Mouse (Mus musculus) ES-Bruce4 (cell line): ENCODE measurements around the gene Nsun2. TPM values are rescaled to one million over a fixed set of nuclear protein-coding genes. Genes with fewer than 3 reads are reported as not detected.
"Not testable (repeated sequence)": the region's sequence is repeated elsewhere in the genome, so short reads cannot be mapped to it uniquely, and the experiment has no call there.

Experiments
- H3K27ac ChIP-seq: 2 replicates; pipeline ENCODE4 v1.5.1; 2012; ENCODE audit warnings: low read length, inconsistent platforms; ENCODE audit not compliant: insufficient read depth
- H3K27me3 ChIP-seq: 2 replicates; pipeline ENCODE4 v1.6.1; 2012; ENCODE audit warnings: mild to moderate bottlenecking, low read length, inconsistent platforms; ENCODE audit not compliant: control insufficient read depth, poor library complexity, insufficient read depth, severe bottlenecking
- H3K36me3 ChIP-seq: 2 replicates; pipeline ENCODE4 v1.6.1; 2012; ENCODE audit warnings: inconsistent platforms, mild to moderate bottlenecking, low read length, moderate library complexity; ENCODE audit not compliant: control insufficient read depth, poor library complexity, insufficient read depth, severe bottlenecking
- H3K4me1 ChIP-seq: one replicate; pipeline ENCODE4 v1.8.1; 2011; ENCODE audit warnings: low read length; ENCODE audit not compliant: control insufficient read depth, insufficient read depth
- H3K4me3 ChIP-seq: 2 replicates; pipeline ENCODE4 v1.5.1; 2011; ENCODE audit warnings: low read depth, mild to moderate bottlenecking, low read length
- H3K9ac ChIP-seq: 2 replicates; pipeline ENCODE4 v1.6.1; 2012; ENCODE audit warnings: low read depth, mild to moderate bottlenecking, inconsistent platforms; ENCODE audit not compliant: poor library complexity, severe bottlenecking
- H3K9me3 ChIP-seq: replicated peaks from 2 replicates; pipeline ENCODE4 v1.6.1; 2012; ENCODE audit warnings: mild to moderate bottlenecking, low read length, inconsistent platforms; ENCODE audit not compliant: control insufficient read depth, poor library complexity, insufficient read depth, severe bottlenecking
- CTCF ChIP-seq: IDR thresholded peaks from one replicate; pipeline ENCODE4 v1.8.1; 2011; ENCODE audit warnings: low read depth, low read length
- EP300 ChIP-seq: IDR thresholded peaks from 2 replicates; pipeline ENCODE4 v1.6.1; 2011; ENCODE audit warnings: low read depth, low read length; ENCODE audit not compliant: insufficient read depth
- POLR2A ChIP-seq: IDR thresholded peaks from one replicate; pipeline ENCODE4 v1.8.1; 2011; ENCODE audit warnings: low read length; ENCODE audit not compliant: insufficient read depth
- polyA plus RNA-seq: library from polyadenylated mRNA; stranded (reverse); fragments of >200 nt; gene quantifications from 2 replicates; pipeline ENCODE4 v1.2.4, GENCODE M21; 2011; ENCODE audit warnings: low read depth; ENCODE audit not compliant: missing spikeins, insufficient read depth, insufficient read length

Nsun2 gene
- polyA plus RNA-seq, 1 experiment = 197 TPM

- Histone ChIP-seq H3K36me3 (no peaks in the 10 kb centered on the region), H3K27ac (no peak overlapping the region), H3K9ac (no peak overlapping the region), H3K4me1 (no peaks in the 10 kb centered on the region), H3K27me3 (no peaks in the 10 kb centered on the region), H3K9me3 (no peaks in the 10 kb centered on the region), H3K4me3 (no peak overlapping the region)
- TF ChIP-seq POLR2A (no peak), CTCF (no peak), EP300 (no peak)
Measured at GRCm38 (mm10) chr13:69593453-69593852, 59.9 kb downstream of the Nsun2 start.

GRCm38 (mm10) chr13:69594577-69595256 lies 61.2 kb downstream of the Nsun2 start:
- Histone ChIP-seq H3K27ac (no peak overlapping the region), H3K36me3 (no peaks in the 10 kb centered on the region), H3K9me3 (no peaks in the 10 kb centered on the region), H3K4me3 (no peak overlapping the region), H3K4me1 (no peaks in the 10 kb centered on the region), H3K9ac (no peak overlapping the region), H3K27me3 (no peaks in the 10 kb centered on the region)
- TF ChIP-seq POLR2A = no peak
- no peak for TF ChIP-seq EP300
- no peak for TF ChIP-seq CTCF

GRCm38 (mm10) chr13:69595911-69596310 lies 62.4 kb downstream of the Nsun2 start:
- no peaks in the 10 kb centered on the region for H3K9me3 ChIP-seq
- H3K36me3 ChIP-seq = no peaks in the 10 kb centered on the region
- H3K27ac ChIP-seq = no peak overlapping the region
- H3K4me1 ChIP-seq = no peaks in the 10 kb centered on the region
- H3K9ac ChIP-seq = no peak overlapping the region
- no peaks in the 10 kb centered on the region for H3K27me3 ChIP-seq
- no peak overlapping the region for H3K4me3 ChIP-seq
- TF ChIP-seq CTCF (no peak), POLR2A (no peak), EP300 (no peak)

DNA sequence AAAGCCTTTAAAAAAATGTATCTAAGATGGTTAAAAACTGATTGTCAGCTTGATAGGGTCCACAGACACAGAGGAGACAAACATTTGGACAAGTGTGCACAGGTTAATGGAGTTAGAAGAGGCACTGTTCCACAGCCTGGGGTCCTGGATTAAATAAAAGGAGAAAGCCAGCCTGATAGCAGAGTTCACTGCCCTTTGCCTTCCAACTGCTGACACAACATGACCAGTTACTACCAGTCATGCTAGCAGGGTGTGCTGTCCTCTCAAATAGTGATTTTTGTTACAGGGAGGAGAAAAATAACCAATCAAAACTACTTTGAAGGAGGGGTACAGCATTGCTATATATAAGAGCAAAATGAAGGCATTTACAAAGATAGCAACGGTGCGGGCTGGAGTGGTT lies 63.0 kb downstream of the Nsun2 start:
- no peaks in the 10 kb centered on the region for H3K27me3 ChIP-seq
- no peaks in the 10 kb centered on the region for H3K9me3 ChIP-seq
- H3K4me1 ChIP-seq = no peaks in the 10 kb centered on the region
- TF ChIP-seq EP300 (no peak), CTCF (no peak), POLR2A (no peak)
- no peaks in the 10 kb centered on the region for H3K36me3 ChIP-seq
- no peak overlapping the region for H3K4me3 ChIP-seq
- no peak overlapping the region for H3K9ac ChIP-seq
- no peak overlapping the region for H3K27ac ChIP-seq

GRCm38 (mm10) chr13:69598867-69599266 lies 65.3 kb downstream of the Nsun2 start:
- Histone ChIP-seq H3K27ac (no peak overlapping the region), H3K36me3 (no peaks in the 10 kb centered on the region), H3K4me1 (no peaks in the 10 kb centered on the region), H3K27me3 (no peaks in the 10 kb centered on the region), H3K4me3 (no peak overlapping the region), H3K9ac (no peak overlapping the region), H3K9me3 (no peaks in the 10 kb centered on the region)
- no peak for TF ChIP-seq CTCF

DNA sequence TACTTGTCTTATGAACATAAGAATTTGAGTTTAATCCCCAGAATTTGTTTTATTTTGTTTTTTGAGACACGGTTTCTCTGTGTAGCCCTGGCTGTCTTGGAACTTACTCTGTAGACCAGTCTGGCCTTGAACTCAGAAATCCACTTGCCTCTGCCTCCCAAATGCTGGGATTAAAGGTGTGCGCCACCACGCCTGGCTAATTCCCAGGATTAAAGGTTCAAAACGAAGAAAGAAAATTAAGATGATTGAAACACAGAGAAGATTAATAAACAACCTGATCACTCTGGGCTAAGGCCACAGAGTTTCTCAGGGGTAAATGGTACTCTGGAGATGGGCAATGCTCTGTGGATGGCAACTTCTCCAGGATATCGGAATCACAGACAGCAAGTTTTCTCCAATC lies 67.3 kb downstream of the Nsun2 start:
- not testable (repeated sequence) for H3K9me3 ChIP-seq, H3K4me1 ChIP-seq, H3K36me3 ChIP-seq, H3K27ac ChIP-seq, H3K27me3 ChIP-seq, H3K4me3 ChIP-seq, H3K9ac ChIP-seq
